Mouse (Mus musculus): ENCODE results near the gene 4930544D05Rik. TPM values are rescaled to one million over a fixed set of nuclear protein-coding genes. Genes with fewer than 3 reads are reported as not detected.

4930544D05Rik gene
- polyA plus RNA-seq, 1 experiment: not detected

DNA sequence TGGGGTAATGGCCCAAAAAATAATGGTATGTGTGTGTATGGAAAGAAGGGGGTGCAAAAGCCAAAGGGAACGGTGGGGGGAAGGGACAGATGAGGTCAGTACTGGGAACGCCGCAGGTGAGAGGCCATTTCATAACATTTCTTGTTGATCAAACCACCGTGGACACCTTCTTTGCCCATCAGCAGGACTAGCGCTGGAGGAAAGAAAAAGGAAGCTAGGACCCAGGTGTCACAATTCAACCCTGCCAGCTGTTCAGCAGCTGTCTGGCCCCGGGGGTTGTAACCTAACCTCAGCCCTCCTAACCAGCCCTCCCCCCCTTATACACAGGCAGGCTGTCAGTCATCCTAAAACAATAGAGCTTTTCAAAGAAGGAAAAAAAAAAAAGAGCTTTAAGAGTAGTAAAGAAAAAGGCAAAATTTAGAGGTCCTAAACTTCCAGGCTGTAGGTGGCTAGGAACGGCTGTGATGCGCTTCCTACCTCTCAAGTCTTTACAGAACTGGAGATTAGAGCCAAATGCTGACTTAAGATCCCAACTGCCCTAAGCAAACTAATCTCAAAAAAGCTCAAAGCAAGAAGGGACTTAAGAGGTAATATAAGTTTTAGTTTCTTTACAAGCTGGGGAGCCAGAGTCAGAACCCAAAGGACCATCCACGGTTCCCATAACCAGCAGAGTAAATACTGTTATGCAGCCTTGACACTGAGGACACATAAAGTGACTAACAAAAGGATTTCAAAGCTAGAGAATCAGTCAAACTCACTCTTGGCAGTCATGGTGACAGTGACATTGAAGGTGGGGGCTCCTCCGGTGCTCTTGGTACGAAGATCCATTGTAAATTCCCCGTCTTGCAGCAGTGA lies 36.6 kb downstream of the 4930544D05Rik start:
- H3K4me1 ChIP-seq (ENCODE audit: control insufficient read depth): peaks cover 86% of the 10 kb centered on the region
- H3K9me3 ChIP-seq (ENCODE audit: control insufficient read depth, low read length): no peaks in the 10 kb centered on the region
- peak overlapping the region; percentile 79 for H3K4me3 ChIP-seq (replicated peaks)
- H3K27me3 ChIP-seq (ENCODE audit: control insufficient read depth): peaks cover 16% of the 10 kb centered on the region
- TF ChIP-seq GATA1 (IDR thresholded peaks at IDR 0.05; ENCODE audit: low read length): no peak
- H3K36me3 ChIP-seq (ENCODE audit: control insufficient read depth): peaks cover 54% of the 10 kb centered on the region

DNA sequence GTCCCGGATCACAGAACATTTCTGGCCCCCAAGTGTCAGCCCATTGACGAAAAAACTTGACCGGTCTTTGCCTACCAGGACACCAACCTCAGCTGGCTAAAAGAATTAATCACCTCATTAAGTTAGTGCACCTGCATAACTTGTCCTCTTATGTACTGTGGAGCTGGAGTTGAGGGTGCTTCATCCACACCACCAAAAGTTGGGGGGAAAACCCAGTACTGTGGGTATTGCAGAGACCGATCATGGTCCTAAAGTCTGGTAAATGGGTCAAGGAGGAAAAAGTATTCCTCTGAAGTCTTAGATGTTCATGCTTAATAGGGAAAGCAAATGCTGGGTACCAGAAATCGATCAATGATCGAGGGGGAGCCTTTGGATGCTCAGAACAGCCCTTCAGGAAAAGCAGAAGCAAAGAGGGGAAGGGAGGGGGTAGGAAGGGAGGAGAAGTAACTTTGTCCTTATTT lies 37.3 kb downstream of the 4930544D05Rik start:
- Histone ChIP-seq H3K9me3 (ENCODE audit: control insufficient read depth, low read length) (no peaks in the 10 kb centered on the region), H3K4me3 (replicated peaks) (peak overlapping the region; percentile 79), H3K4me1 (ENCODE audit: control insufficient read depth) (peaks cover 85% of the 10 kb centered on the region), H3K36me3 (ENCODE audit: control insufficient read depth) (peaks cover 51% of the 10 kb centered on the region), H3K27me3 (ENCODE audit: control insufficient read depth) (peaks cover 16% of the 10 kb centered on the region)
- no peak for TF ChIP-seq GATA1 (IDR thresholded peaks at IDR 0.05; ENCODE audit: low read length)
- TF ChIP-seq TAL1 (IDR thresholded peaks at IDR 0.05; ENCODE audit: low read length): no peak

DNA sequence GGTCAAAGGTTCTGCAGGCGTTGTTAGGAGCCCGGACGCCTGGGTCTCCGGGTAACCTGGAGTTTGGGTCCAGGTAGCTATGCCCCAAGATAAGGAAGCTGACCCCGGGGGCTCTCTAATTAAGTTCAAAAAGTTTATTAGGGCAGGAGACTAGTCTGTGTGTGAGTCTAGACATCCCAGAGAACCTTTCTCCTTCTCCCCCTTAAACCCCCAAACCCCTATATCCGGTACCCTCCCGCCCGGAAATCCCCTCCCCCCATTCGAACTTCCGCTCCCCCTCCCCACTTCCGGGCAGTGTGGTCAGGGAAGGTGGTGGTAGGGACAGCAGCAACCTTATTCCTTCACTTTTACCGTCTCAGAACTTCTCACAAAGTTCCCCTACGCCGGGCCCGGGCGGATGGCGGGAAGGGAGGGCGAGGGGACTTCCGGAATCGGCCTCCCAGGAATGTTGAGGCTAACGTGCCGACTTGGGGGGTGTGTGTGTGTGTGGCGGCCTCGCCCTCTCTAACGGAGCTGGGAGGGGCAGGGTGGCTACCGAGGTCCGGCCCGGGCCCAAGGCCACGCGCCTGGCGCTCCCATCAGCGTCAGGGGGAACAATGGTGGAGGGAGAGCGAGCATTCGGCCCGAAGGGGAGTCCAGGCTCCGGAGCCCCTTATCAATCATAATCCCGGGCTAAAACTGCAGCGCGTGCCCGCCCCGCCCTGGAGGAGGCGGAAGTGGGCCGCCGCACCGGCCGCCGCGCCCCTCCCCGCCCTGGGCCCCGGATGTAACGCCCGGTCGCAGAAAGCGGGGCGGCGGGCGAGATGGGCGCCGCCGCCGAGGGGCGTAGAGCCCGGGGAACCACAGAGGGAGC lies 37.9 kb downstream of the 4930544D05Rik start:
- H3K4me3 ChIP-seq (replicated peaks): peak overlapping the region; percentile 79
- TF ChIP-seq GATA1 (IDR thresholded peaks at IDR 0.05; ENCODE audit: low read length) (no peak), TAL1 (IDR thresholded peaks at IDR 0.05; ENCODE audit: low read length) (no peak)
- no peaks in the 10 kb centered on the region for H3K9me3 ChIP-seq (ENCODE audit: control insufficient read depth, low read length)
- H3K36me3 ChIP-seq (ENCODE audit: control insufficient read depth): peaks cover 46% of the 10 kb centered on the region
- H3K27me3 ChIP-seq (ENCODE audit: control insufficient read depth): peaks cover 16% of the 10 kb centered on the region
- H3K4me1 ChIP-seq (ENCODE audit: control insufficient read depth): peaks cover 82% of the 10 kb centered on the region

DNA sequence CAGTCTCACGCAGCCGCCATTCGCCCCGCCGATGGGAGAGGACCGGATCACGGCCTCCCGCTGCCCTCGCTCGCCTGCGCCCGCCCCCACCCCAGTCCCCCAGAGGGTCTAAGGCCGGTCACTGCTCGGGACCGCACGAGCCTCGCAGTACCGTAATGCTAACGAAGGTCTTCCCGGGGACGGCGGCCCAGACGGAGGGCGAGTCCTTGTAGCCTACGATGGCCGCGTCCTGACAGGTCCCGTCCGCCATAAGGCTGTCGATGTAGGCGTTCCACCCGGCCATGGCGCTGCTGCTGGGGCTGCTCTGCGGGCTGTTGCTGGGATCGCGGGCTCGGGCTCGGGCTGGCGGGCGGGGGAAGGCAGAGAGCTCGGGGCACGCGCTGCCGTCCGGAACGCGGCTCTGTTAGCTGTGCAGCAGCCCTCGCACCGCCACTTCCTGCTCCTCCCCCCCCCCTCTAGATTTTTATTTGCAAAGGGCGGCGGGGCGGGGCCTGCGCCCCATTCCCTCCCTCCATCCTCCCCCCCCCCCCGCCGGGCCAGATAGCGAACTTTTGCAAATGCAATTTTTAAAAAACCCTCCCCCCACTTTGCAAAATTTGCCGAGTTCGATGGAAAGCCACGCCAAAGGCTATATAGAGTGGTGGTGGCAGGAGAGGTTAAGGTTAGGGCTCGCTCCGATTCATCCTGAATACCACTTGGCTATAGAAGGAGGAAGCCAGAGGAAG lies 38.7 kb downstream of the 4930544D05Rik start, which contains the start of gene Pfn1:
Pfn1 (minus strand) TSS at position 447 of the 725 bp plus-strand sequence.
- Histone ChIP-seq H3K27me3 (ENCODE audit: control insufficient read depth) (peaks cover 16% of the 10 kb centered on the region), H3K36me3 (ENCODE audit: control insufficient read depth) (peaks cover 38% of the 10 kb centered on the region), H3K4me1 (ENCODE audit: control insufficient read depth) (peaks cover 74% of the 10 kb centered on the region), H3K9me3 (ENCODE audit: control insufficient read depth, low read length) (no peaks in the 10 kb centered on the region), H3K4me3 (replicated peaks) (peak within 1 kb of the TSS; percentile 79)
- TF ChIP-seq GATA1 (IDR thresholded peaks at IDR 0.05; ENCODE audit: low read length) (no peak), TAL1 (IDR thresholded peaks at IDR 0.05; ENCODE audit: low read length) (no peak)

DNA sequence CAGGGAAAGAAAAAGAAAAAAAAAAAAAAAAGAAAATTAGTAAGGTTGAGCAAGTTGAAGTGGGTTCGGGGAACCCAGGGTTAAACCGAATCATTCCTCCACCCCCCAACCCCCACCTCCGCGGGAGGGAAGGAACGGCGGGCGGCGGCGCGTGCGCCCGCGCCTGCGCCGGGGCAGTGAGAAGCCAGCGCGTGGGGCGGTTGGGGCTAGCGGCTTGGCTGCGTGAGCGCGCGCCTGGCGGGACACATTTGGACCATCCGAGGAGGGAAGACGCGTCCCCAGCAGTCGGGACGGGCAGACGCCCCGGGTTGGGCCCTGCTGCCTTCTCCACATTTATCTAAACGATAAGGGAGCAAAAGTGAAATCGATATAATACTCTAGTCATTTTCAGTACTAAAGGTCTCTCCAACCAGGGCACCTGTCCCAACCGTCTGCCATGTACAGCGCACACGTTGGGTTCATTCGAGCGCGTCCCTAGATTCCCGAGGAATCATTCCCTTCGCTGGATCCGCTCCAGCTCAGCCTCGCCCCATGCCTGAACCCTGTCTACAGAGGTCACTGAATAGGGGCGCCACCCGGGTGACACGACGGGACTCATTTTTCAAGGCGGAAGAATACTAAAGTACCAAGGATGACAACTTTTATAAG lies 39.4 kb downstream of the 4930544D05Rik start:
- Histone ChIP-seq H3K4me3 (replicated peaks) (peak overlapping the region; percentile 79), H3K27me3 (ENCODE audit: control insufficient read depth) (peaks cover 16% of the 10 kb centered on the region), H3K36me3 (ENCODE audit: control insufficient read depth) (peaks cover 31% of the 10 kb centered on the region), H3K4me1 (ENCODE audit: control insufficient read depth) (peaks cover 67% of the 10 kb centered on the region), H3K9me3 (ENCODE audit: control insufficient read depth, low read length) (no peaks in the 10 kb centered on the region)
- TF ChIP-seq GATA1 (IDR thresholded peaks at IDR 0.05; ENCODE audit: low read length): no peak
- no peak for TF ChIP-seq TAL1 (IDR thresholded peaks at IDR 0.05; ENCODE audit: low read length)

- Histone ChIP-seq H3K9me3 (ENCODE audit: control insufficient read depth, low read length) (no peaks in the 10 kb centered on the region), H3K4me3 (replicated peaks) (peak overlapping the region; percentile 79), H3K27me3 (ENCODE audit: control insufficient read depth) (peaks cover 16% of the 10 kb centered on the region), H3K36me3 (ENCODE audit: control insufficient read depth) (peaks cover 28% of the 10 kb centered on the region), H3K4me1 (ENCODE audit: control insufficient read depth) (peaks cover 59% of the 10 kb centered on the region)
- no peak for TF ChIP-seq GATA1 (IDR thresholded peaks at IDR 0.05; ENCODE audit: low read length)
- no peak for TF ChIP-seq TAL1 (IDR thresholded peaks at IDR 0.05; ENCODE audit: low read length)
These were observed 40.2 kb downstream of the 4930544D05Rik start for GRCm38 (mm10) chr11:70655571-70656455.

- Histone ChIP-seq H3K36me3 (ENCODE audit: control insufficient read depth) (peaks cover 27% of the 10 kb centered on the region), H3K4me1 (ENCODE audit: control insufficient read depth) (peaks cover 53% of the 10 kb centered on the region), H3K4me3 (replicated peaks) (peak overlapping the region; percentile 79), H3K27me3 (ENCODE audit: control insufficient read depth) (peaks cover 16% of the 10 kb centered on the region), H3K9me3 (ENCODE audit: control insufficient read depth, low read length) (no peaks in the 10 kb centered on the region)
- TF ChIP-seq GATA1 (IDR thresholded peaks at IDR 0.05; ENCODE audit: low read length) (no peak), TAL1 (IDR thresholded peaks at IDR 0.05; ENCODE audit: low read length) (no peak)
These were observed 40.8 kb downstream of the 4930544D05Rik start for GRCm38 (mm10) chr11:70656456-70656927.
